Mouse (Mus musculus): ENCODE results near the gene Pi4ka.

Gene Pi4ka

DNA sequence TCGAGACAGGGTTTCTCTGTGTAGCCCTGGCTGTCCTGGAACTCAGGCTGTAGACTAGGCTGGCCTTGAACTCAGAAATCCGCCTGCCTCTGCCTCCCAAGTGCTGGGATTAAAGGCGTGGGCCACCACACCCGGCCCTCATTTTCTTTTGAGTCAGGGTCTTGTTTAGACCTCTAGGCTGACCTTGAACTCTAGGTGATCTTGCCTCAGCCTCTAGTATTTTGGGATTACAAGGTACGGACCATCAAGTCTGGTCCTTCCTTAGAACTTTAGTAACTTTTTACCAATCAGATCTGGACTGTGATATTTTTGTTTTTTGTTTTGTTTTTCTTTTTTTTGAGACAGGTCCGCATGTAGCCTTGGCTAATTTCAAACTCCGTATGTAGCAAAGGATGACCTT, 130.4 kb downstream of the Pi4ka start, which contains the start of gene Tmem191c:
TSS of gene Tmem191c (plus strand) at position 357 of the 400 bp plus-strand sequence.
- no peak for DNase-seq (ENCODE audit: low read depth, low spot score)

DNA sequence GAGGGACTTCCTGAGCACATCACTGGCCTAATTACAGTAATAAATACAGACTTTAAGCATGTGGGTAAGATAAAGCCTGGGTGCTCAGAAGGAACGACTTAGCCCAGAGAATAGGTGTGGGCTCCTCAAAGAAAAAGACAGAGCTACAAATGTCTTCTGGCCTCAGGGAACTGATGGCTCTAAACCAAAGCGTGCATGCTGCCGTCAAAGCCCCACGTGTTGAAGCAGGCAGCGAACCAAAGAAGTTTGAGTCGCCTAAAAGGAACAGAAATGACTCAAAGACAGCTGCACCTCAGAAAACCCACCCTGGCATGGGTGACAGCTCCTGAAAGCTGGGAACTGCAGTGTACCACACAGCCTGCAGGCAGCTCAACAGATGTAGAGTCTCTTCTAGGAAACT, 134.3 kb downstream of the Pi4ka start:
- DNase-seq (ENCODE audit: low read depth, low spot score) = no peak

DNA sequence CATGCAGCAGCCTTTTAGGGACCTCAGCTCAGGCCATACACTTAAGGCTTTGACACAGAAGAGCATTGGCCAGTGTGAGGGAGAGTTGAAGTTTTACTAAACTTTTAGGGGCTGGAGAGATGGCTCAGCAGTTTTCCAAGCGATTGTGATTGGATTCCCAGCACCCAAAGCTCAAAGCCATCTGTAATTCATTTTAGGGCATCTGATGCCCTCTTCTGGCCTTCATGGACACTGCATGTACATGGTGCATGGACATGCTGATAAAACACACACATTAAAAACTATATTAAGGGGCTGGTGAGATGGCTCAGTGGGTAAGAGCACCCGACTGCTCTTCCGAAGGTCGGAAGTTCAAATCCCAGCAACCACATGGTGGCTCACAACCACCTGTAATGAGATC, 135.0 kb downstream of the Pi4ka start:
- DNase-seq (ENCODE audit: low read depth, low spot score) = no peak

DNA sequence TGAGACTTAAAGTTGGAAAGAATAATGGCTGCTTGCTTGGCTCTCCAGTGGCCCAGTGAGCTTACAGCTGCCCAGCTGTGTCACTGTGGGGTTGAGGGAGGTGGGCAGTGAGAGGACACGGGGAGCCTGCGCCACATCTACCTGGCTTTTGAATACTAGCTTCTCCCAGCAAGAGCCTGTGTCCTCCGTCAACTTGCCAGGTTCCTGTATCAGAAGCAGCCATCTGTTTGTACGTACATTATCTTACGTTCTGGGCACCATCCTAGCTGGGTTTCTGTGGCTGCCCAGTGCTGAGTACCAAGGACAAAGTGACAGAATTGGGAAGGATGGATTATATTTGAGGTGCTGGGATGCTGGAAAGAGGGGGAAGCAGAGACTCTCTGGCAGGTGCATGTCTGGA, 136.2 kb downstream of the Pi4ka start:
- no peak for DNase-seq (ENCODE audit: low read depth, low spot score)

DNA sequence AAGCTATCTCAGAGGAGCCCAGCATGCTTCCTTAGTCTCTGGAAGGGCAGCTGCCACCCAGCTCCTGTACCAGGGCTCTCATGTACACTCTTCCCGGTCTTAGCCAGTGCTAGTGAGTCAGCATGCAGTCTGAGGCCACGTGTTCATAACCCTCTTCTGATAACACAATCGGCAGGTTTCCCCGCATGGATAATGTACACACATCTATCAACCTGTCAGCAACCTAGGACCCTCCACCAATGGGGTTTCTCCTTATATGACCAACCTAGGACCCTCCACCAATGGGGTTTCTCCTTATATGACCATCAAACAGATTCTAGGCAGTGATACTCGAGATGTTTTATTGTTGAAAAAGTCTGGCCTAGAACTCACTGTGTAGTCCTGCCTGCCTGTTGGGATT, 138.2 kb downstream of the Pi4ka start:
- no peak for DNase-seq (ENCODE audit: low read depth, low spot score)

DNA sequence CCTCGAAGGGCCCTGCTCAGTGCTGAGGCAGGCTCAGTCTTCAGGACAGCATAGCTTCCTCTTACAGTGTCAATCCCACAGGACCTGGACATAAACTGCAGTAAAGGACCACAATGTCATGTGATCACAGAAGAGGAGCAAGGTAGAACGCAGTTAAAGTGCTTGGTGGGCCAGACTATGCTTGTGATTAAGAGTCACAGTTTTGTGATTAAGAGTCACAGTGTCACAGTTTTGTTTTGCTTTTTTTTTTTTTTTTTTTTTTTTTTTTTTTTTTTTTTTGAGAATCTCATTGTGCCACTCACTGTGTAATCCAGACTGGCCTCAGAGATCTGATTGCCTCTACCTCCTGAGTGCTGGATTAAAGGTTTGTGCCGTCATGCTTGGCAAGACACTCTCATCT, 140.0 kb downstream of the Pi4ka start:
- no peak for DNase-seq (ENCODE audit: low read depth, low spot score)

DNA sequence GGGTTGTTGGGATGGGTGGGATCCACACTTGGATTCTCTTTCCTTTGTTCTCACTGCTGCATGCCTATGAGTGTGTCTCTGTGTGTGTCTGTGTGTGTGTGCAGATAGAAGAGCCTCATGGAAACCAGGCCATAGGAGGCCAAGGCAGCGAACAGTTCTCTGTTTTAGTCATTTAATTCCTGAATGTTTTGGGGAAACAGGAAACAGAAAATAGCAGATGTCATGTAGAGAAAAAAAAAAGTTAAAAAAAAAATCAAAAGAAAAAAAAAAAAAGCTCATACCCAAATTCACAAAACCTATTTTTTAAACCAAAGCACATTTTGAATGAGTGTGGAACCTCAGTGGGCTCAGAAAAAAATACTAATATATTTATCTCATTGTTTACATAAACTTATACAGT, 144.8 kb downstream of the Pi4ka start:
- no peak for DNase-seq (ENCODE audit: low read depth, low spot score)

DNA sequence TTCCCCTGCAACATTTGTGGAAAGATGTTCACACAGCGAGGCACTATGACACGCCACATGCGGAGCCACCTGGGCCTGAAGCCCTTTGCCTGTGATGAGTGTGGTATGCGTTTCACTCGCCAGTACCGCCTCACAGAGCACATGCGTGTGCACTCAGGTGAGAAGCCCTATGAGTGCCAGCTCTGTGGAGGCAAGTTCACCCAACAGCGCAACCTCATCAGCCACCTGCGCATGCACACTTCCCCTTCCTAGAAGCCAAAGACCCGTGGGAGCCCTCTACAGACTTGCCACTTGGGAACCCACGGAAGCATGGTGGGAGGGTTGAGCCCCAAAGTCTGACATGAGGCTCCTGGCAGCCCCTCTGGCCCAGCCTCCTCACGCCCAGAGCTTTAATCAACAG, 147.2 kb downstream of the Pi4ka start:
- no peak for DNase-seq (ENCODE audit: low read depth, low spot score)

DNA sequence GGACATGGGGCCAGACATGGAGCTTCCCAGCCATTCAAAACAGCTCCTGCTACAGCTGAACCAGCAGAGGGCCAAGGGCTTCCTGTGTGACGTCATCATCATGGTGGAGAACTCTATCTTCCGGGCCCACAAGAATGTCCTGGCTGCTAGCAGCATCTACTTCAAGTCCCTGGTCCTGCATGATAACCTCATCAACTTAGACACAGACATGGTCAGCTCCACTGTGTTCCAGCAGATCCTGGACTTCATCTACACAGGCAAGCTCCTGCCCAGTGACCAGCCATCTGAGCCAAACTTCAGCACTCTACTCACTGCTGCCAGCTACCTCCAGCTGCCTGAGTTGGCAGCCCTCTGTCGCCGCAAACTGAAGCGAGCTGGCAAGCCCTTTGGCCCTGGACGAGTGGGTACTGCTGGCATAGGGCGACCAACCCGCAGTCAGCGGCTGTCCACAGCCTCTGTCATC, 148.7 kb downstream of the Pi4ka start:
- no peak for DNase-seq (ENCODE audit: low read depth, low spot score)

DNA sequence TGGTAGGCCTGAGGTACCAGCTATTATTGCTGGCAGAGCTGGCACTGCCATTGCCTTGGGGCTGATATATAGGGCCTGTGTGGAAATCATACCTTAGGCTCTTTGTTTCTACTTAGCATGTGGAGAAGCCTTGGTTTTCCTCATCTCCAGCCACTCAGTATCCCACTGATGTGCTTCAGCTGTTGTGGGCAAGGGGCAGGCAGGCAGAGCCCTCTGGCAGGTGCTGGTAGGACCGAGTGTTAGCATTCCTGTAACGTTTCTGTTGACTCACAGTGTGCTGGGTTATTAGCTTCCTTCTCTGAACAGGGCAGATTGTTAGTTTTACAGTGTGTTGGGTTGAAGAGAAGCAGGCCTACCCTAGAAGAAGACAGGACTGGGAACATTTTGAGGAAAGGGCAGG, 150.8 kb downstream of the Pi4ka start:
- DNase-seq (ENCODE audit: low read depth, low spot score) = no peak

DNA sequence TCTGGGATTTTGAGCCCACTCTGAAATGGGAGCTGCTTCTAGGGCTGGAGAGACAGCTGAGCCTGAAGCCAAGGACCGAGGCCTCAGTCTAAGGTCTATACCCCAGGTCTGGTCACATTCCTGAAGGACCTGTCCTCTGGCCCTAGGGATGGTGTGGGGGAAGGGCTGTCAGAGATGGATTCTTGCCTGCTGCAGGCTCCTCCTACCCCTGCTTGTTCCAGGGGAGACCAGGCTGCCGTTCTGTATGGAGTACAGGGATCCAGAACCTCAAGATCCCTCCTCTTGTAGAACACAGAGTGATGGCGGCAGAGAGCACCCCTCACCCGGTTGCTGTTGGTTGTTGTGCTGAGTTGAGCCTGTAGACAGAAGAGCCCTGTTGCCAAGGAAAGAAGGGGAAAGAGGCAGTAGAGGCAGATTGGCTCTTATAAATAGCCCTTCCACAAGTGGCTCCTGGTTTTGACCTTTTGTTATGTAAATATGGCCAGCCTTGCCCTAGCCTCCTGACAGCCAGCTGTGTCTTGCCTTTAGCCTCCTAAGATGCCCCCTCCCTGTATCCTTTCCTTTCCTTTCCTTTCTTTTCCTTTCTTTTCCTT, 152.0 kb downstream of the Pi4ka start:
- no peak for DNase-seq (ENCODE audit: low read depth, low spot score)

DNA sequence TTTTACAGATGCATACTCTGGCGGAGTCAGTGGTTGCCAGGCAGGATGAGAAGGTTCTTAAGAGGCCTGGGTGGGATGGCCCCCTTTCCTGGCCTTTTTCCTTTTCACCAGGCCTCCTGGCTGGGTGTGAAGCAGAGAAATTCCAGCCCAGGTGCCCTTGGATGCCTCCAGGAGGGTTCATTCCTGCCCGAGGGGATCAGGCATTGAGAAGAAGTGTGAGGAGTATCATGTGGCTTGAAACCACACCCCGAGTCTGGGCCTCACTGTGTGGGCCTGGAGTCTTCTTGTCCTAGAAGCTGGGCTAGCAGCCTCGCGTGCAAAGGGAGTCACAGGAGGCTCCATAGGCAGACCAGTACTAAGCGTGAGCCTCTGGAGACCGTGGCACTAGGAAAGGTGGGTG, 153.3 kb downstream of the Pi4ka start:
- DNase-seq (ENCODE audit: low read depth, low spot score) = no peak

DNA sequence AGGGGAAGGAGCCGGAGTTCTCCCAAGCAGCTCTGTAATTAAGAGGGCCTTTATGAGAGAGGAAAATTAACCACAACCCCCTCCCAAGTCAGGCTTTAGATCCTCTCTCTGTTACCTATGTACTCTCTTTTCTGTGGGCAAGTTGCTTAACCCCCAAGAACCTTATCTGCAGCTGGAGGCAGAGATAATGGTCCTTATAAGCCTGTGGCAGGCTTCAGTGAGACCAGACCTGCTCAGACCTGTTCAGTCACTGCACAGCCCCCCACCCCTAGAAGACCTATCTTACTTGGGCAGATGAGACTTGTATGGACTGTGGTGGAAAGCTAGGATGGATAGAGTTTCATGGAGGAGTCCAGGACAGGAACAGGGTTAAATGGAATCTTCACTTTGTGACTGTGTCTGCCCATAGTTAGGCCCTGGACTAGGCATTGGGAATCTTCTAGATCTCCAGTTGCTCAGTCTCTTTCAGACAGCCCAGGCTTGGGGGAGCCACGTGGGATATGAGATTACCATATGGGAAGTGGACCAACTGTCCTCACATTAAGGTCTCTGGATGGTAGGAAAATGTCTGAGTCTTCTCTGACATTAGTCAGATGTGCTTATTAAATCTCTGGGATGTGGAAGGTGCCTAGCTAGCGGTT, 153.9 kb downstream of the Pi4ka start:
- no peak for DNase-seq (ENCODE audit: low read depth, low spot score)

DNA sequence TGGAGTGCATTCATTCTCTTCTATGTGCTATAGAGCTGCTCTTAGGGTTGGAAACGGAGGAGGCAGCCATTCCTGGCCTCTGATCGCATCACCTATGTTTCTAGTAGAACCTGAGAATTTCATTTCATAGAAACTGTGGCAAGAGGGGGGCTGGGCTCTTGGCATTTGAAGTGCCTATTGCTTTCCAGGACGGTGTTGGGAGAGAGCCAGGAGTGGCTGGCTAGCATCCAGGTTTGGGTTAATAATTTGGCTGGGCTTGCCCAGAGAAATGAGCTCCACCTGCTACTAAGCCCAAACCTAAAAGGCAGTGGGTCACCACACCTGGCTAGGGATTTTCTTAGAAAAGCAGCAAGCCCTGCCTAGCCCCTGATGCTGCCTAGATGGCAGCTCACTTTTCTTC, 154.6 kb downstream of the Pi4ka start:
- no peak for DNase-seq (ENCODE audit: low read depth, low spot score)

DNA sequence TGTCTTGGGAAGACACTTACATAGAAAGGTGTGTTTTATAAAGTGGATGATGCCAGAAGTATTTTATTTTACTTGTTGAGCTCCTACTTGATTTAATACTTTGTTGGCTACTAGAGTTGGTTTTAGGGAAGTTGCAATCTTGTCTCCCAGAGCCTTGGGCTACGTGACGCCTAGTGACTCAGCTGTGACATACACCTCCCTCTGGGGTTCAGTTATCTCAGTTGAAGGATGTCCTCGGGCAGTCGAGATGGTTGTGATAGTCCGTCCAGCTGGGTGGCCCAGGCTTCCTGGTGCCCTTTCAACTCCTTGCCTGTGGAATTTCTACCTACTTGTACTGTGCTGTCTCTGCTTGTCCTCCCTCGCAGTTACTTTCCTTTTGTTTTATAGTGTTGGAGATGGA, 157.0 kb downstream of the Pi4ka start:
- no peak for DNase-seq (ENCODE audit: low read depth, low spot score)

DNA sequence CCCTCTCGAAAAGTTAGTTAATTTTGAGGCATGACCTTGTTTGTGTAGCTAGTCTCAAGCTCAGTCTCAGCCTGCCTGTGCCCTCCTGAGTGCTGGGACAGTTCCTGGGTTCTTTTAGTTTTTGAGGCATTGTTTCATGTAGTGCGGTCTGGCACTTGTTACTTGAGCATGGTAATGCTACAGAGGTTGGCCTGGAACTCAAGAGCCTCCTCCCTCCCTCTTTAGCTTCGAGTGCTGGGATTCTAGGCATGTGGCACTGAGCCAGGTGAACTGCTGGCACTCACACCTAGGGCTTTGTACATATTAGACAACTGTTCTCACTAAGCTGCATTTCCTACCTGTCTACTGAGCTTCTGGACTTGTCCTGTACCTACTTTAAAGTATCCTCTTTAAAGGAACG, 158.4 kb downstream of the Pi4ka start:
- DNase-seq (ENCODE audit: low read depth, low spot score) = no peak

DNA sequence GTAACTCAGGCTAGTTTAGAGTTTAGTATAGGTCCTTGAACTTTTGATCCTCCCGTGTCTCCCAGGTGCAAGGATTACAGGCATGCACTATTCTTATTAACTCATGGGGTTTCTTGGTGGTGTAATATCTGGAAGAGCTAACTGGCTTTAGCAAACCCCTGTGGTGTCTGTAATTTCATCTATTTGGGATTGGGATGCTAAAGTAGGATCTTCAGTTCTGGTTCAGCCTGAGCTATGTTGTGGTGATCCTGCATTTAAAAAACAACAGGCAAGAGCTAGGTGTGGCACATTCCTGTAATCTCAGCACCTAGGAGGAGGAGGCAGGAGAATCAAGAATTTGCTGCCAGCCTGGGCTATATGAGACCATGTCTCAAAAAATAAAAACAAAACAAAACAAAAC, 161.1 kb downstream of the Pi4ka start:
- no peak for DNase-seq (ENCODE audit: low read depth, low spot score)

DNA sequence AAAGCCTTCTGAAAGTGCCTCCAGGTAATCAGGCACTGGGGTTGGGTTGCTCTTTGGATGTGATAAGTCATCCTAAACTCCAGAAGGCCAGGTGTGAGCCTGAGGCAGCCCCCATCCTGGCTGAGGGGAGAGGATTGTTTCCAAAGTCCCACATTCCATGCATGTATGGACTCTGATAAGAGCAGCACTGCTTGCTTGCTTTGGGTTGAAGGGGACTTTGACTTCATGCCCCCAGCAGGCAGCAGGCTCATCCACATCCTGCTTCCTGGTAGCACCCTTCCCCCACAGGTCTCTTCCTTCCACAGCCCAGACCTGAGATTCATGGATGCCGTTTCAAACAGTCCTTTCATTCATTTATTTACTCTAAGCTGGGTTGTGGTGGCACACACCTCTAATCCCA, 162.4 kb downstream of the Pi4ka start:
- DNase-seq (ENCODE audit: low read depth, low spot score) = no peak

DNA sequence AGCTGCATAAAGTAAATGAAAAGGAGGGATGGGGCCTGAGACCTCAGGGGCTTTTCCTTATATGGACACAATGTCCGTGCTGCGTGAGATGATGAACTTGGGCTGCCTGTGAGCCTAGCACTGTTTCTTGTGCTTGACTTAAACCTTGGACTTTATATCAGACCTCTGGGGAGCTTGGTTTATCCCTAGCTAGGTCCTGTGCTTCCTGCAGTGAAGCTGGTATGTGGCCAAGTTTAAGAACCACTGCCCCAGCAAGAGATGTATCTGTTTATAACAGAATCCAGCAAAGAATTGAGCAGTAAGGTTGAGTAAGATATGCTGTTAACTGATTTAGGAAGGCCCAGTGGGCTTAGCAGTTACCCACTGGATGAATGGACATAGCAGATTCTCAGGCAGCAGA, 166.7 kb downstream of the Pi4ka start:
- DNase-seq (ENCODE audit: low read depth, low spot score) = no peak

DNA sequence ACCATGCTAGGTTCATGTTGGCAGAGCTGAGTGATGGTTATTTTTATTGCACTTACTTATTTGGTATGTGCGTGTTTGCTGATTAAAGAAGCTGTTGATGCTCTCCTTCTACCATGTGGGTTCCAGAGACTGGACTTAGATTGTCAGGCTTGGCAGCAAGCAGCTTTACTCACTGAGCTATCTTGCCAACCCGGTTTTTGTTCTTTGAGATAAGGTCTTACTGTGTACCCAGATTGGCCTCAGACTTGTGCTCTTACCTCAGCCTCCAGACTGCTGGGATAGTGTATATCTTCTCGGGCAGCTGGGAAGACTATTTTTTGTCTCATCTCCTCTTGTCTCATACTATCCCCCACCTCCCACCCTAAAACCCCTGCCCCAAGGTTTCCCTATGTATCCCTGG, 168.5 kb downstream of the Pi4ka start:
- DNase-seq (ENCODE audit: low read depth, low spot score) = no peak

DNA sequence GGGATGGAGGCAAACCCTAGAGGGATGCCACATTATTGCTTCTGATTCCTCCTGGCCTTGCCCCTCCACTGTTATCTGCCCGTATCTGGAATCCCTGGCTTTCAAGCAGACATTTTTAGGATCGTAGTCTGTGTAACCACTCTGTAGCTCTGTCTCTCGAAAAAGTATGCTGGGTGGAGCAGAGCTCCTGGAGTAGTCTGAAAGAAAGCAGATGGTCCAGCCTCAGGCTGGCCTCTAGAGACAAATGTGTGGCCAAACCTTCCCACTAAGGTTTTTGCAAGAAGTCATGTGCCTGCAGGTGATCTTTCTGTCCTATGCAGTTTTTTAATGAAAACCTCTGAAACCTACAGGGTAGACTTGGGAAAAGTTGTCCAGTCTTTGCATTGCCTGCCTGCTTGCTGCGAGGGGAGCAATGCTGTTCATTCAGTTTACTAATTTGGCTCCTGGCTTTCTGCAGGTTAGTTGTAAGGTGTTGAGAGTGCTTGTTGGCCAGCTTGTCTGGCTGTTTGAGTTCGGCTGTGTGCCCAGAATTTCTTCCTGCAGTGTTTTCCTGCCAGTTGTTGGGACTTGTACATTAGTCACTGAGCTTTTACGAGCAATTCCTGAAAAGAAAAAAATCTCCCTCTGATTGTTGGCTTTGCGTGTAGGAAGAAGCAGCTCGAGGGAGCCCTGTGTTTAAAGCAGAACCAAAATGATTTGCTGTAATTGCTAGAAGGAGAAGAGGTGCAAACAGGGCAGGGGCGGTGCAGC, 171.0 kb downstream of the Pi4ka start:
- no peak for DNase-seq (ENCODE audit: low read depth, low spot score)

DNA sequence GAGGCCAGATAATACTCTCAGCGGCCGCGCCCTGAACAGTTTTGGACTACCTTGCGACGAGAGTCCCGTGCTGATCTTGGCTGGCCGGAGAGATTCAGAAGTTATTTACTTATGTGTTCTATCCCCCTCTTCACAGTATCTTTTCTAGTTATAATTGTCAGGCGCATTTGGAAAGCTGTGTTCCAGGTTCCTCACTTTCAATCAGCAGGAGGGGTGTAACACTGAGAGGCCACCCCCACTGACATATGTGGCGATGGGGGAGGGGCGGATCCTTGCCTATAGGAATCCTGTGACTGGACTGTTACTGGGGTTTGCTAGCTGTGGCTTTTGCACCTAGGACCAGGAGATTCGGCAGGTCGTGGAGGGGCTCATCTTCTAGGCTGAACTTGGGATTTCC, 171.6 kb downstream of the Pi4ka start:
- DNase-seq (ENCODE audit: low read depth, low spot score) = no peak

Measured in retina, adult 2 months (tissue).